Comparison of ENCODE assay signal across 8 mouse cellular contexts in the genomic region with DNA sequence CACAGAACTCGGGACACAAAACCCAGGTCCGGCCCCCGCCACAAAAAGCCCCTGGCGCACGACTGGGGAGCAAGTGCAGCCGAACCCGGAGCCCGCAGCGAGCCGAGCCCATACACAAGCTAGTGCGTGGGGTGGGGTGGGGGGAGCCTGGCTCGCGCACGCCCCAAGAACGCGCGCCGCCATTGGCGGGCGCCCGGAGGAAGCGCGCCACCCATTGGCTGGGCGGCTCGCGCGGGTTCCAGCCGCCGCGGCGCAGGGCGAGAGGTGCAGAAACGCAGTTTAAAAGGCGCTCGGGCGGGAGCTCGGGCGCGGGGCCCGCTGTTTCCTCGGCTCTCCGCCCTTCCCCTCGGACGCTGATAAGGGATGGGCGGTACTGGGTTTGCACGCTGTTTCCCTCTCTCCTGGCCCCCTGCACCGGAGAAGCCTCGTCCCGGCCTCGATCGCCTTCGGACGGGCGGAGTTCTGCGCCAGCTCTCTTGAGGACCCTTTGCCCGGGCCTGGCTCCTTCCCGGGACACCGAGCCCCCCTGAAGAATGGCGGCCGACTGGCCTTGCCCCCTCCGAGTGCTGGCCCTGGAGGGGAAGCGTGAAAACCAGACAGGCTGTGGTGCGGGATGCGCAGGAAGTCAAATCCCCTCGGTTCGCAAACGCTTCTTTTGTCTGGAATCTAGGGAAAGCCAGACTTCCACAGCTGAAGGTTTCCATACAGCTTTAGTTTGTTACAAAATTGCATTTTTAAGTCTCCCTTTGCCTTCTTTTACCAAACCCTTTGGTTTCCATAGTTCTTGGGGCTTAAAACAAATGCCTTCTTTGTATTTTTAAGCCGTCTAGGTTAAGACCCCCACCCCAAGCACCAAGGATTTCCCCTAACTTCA. TPM values are rescaled to one million over a fixed set of nuclear protein-coding genes. Genes with fewer than 3 reads are reported as not detected.
DNase-seq lines count a peak whose midpoint lies in the region; ATAC-seq lines count a peak whose summit lies in the region.

No protein-coding gene starts in this region.

- H3K4me2 ChIP-seq in intestine, embryonic 15.5 days (replicated peaks) = peak overlapping the region; percentile 79

- H3K9ac ChIP-seq in intestine, embryonic 15.5 days = peak overlapping the region; percentile 100

- no peaks in the 10 kb centered on the region for H3K36me3 ChIP-seq in intestine, embryonic 15.5 days

- peak overlapping the region; percentile 100 for H3K27ac ChIP-seq in intestine, embryonic 15.5 days

- H3K4me3 ChIP-seq in intestine, embryonic 15.5 days (replicated peaks) = peak overlapping the region; percentile 93

- ATAC-seq in intestine, embryonic 15.5 days = peak; percentile 97

- under 1% methylated on average over 66 of the region's 68 CpGs for WGBS in intestine, embryonic 15.5 days

- no peaks in the 10 kb centered on the region for H3K9me3 ChIP-seq in intestine, embryonic 15.5 days

- H3K27me3 ChIP-seq in intestine, embryonic 15.5 days (replicated peaks) = no peaks in the 10 kb centered on the region

- H3K4me1 ChIP-seq in intestine, embryonic 15.5 days (replicated peaks) = peaks cover 11% of the 10 kb centered on the region

- DNase-seq in adrenal gland, adult 2 months = peak; percentile 98
- peak; percentile 96 for DNase-seq in embryo, embryonic 11 days
- peak; percentile 96 for DNase-seq in gastrocnemius, postnatal 25 days
- peak; percentile 93 to 96 for DNase-seq in left cerebral cortex, postnatal 25 days (ENCODE audit: low spot score in 2 of 2)
- DNase-seq in mesoderm, embryonic 11.5 days (ENCODE audit: low read depth, low spot score) = peak; percentile 95
- DNase-seq in right cerebral cortex, postnatal 25 days = peak; percentile 96
- peak; percentile 93 to 95 for DNase-seq in urinary bladder, postnatal 4 days (ENCODE audit: low spot score in 2 of 2)

- intact Hi-C loops in left cerebral cortex, postnatal 25 days (cut with DNase I) = loop anchor here (1.0 to 2.0 kb wide), 3 partner anchors 10 to 65 kb away; partner anchors contain the start of gene Tmpo

RNA-seq across cellular contexts. Expression of gene Tmpo, which starts 9.4 kb away (rescaled TPM):
- total RNA-seq in adrenal gland, adult 2 months (2021) = 10 to 100 TPM; 68.0 to 90.6 TPM
- 41.1 and 41.4 TPM in 2 replicates for polyA plus RNA-seq in adrenal gland, adult 2 months (2012; rRNA removed)
- total RNA-seq in gastrocnemius, postnatal 25 days (2021) = 10 to 100 TPM; 43.5 to 46.7 TPM
- 165 and 209 TPM in 2 replicates for polyA plus RNA-seq in intestine, embryonic 15.5 days (2015; fragmentation: Nextera tagmentation; extraction: Ambion mirVana)
- total RNA-seq in left cerebral cortex, postnatal 25 days (2021) = 10 to 100 TPM; 39.7 to 41.5 TPM

RNA-seq across cellular contexts. Expression of gene Slc25a3, which starts 47.8 kb away (rescaled TPM):
- 1,000 to 10,000 TPM; 1,193 to 1,310 TPM for total RNA-seq in adrenal gland, adult 2 months (2021)
- 1,760 and 3,093 TPM in 2 replicates for polyA plus RNA-seq in adrenal gland, adult 2 months (2012; rRNA removed)
- total RNA-seq in gastrocnemius, postnatal 25 days (2021) = 1,000 to 10,000 TPM; 1,149 to 1,195 TPM
- polyA plus RNA-seq in intestine, embryonic 15.5 days (2015; fragmentation: Nextera tagmentation; extraction: Ambion mirVana) = 611 and 651 TPM in 2 replicates
- total RNA-seq in left cerebral cortex, postnatal 25 days (2021) = 100 to 1,000 TPM; 546 TPM

Comparison
In these comparisons a context has a peak if more than half of its experiments do, and no peak if none do; other contexts are left out.
1. Peak in every context shown above with its lines: DNase-seq, ATAC-seq, H3K4me3 ChIP-seq and H3K27ac ChIP-seq.